Mouse (Mus musculus) C2C12 (cell line): ENCODE results near the gene Wdr11. TPM values are rescaled to one million over a fixed set of nuclear protein-coding genes. Genes with fewer than 3 reads are reported as not detected.

ENCODE experiments used
- H3K27me3 ChIP-seq: one replicate; pipeline ENCODE4 v1.6.1; 2011; ENCODE audit not compliant: control insufficient read depth, insufficient read depth, insufficient read length
- H3K36me3 ChIP-seq: one replicate; pipeline ENCODE4 v1.6.1; 2011; ENCODE audit not compliant: control insufficient read depth, insufficient read depth
- H3K4me3 ChIP-seq: one replicate; pipeline ENCODE4 v1.5.1; 2011; ENCODE audit warnings: mild to moderate bottlenecking, control low read depth; ENCODE audit not compliant: poor library complexity, insufficient read depth, severe bottlenecking
- H3K79me2 ChIP-seq: one replicate; pipeline ENCODE4 v1.6.1; 2011; ENCODE audit not compliant: control insufficient read depth, insufficient read depth
- H3K79me3 ChIP-seq: one replicate; pipeline ENCODE4 v1.6.1; 2011; ENCODE audit warnings: low read depth, control low read depth
- H3ac ChIP-seq: one replicate; pipeline ENCODE3; 2011; ENCODE audit warnings: low read depth; ENCODE audit not compliant: control insufficient read depth, insufficient read length
- CEBPB ChIP-seq: IDR thresholded peaks from one replicate; pipeline ENCODE4 v1.6.1; 2011; ENCODE audit warnings: low read depth, mild to moderate bottlenecking, control low read depth, moderate library complexity
- CTCF ChIP-seq: IDR thresholded peaks from one replicate; pipeline ENCODE4 v1.5.1; 2011; ENCODE audit not compliant: control insufficient read depth, insufficient read depth, insufficient read length
- FOSL1 ChIP-seq: IDR thresholded peaks from one replicate; pipeline ENCODE4 v1.8.0; 2011; ENCODE audit warnings: mild to moderate bottlenecking, low read length; ENCODE audit not compliant: poor library complexity, insufficient read depth, severe bottlenecking
- MAX ChIP-seq: IDR thresholded peaks from one replicate; pipeline ENCODE4 v1.6.1; 2011; ENCODE audit warnings: mild to moderate bottlenecking, control low read depth
- MYOD1 ChIP-seq: IDR thresholded peaks from one replicate; pipeline ENCODE4 v1.6.1; 2011; ENCODE audit warnings: low read depth; ENCODE audit not compliant: control insufficient read depth, insufficient read length
- MYOG ChIP-seq: IDR thresholded peaks from one replicate; pipeline ENCODE4 v1.6.1; 2011; ENCODE audit not compliant: control insufficient read depth, insufficient read length; ENCODE audit errors: extremely low read depth
- USF1 ChIP-seq: IDR thresholded peaks from one replicate; pipeline ENCODE4 v1.6.1; 2011; ENCODE audit warnings: low read depth, mild to moderate bottlenecking, control low read depth, moderate library complexity
- polyA plus RNA-seq: library from polyadenylated mRNA; unstranded; fragments of >200 nt; fragmentation: generic; extraction: Trizol; gene quantifications from one replicate; pipeline ENCODE4 v1.2.1, GENCODE M21; 2012; ENCODE audit warnings: missing spikeins

Wdr11 gene
- polyA plus RNA-seq, 1 experiment: 13.7 TPM

DNA sequence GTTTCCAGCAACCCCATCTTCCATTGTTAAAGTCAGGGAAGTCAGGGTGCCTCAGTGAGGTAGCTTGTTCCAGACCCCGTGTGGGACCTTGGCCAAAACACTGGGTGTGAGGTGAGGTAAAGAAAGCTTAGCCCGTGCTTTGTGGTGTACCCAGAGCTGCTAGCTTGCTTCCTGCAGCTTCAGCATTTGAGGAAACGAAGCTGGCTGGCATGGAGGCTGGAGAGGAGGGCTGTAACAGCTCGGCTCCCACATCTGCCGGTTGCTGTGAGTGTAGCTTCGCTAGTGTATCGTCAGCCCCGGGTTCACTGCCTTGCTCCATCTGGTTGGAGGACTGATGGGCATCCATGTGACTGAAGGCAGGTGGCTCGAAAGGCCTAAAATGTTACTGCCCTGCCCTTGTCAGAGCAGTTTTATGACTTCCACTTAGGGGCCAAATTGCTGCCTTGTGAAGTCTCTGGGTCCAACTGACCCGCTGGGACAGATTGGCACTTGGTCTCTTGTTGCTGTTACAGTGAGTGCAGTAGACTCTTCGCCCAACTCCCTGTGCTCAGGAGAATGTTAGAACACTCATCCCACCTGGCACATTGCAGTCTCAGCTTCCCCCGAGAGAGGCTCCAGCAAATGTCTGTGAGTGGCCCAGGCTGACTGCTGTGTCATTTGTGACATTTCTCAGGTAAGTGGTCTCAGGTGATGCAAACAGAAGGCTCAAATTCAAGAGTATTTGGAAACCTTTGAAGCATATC, 44.4 kb downstream of the Wdr11 start:
- H3K36me3 ChIP-seq: peaks cover 10% of the 10 kb centered on the region
- H3K79me2 ChIP-seq: no peaks in the 10 kb centered on the region
- H3K79me3 ChIP-seq: no peaks in the 10 kb centered on the region
- TF ChIP-seq CEBPB (no peak), USF1 (no peak), MYOD1 (no peak), FOSL1 (no peak), MAX (no peak), CTCF (no peak), MYOG (no peak)
- H3K27me3 ChIP-seq: no peaks in the 10 kb centered on the region
- H3K4me3 ChIP-seq: no peak overlapping the region
- no peak overlapping the region for H3ac ChIP-seq

DNA sequence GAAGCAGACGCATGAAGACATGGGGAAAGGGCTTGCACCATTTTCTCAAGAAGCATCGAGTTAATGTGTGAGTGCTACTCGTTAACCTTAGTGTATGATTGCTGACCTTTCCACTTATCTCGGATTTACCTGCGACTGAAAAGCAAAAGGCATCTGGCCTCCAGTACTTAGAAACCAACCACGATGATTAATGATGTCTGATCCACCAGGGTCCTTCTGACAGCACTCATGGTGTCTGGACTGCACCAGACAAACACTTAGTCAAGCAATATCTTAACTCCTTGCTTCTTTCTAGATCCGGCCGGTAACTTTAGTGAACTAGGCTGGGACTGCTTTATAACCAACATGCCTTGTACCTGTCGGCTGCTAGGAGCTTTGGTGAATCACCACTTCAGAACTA, 45.3 kb downstream of the Wdr11 start:
- Histone ChIP-seq H3K27me3 (no peaks in the 10 kb centered on the region), H3K79me3 (no peaks in the 10 kb centered on the region), H3K36me3 (peaks cover 5% of the 10 kb centered on the region), H3K4me3 (no peak overlapping the region), H3ac (no peak overlapping the region), H3K79me2 (no peaks in the 10 kb centered on the region)
- TF ChIP-seq CTCF (no peak), MYOD1 (no peak), CEBPB (no peak), FOSL1 (no peak), USF1 (no peak), MAX (no peak), MYOG (no peak)

DNA sequence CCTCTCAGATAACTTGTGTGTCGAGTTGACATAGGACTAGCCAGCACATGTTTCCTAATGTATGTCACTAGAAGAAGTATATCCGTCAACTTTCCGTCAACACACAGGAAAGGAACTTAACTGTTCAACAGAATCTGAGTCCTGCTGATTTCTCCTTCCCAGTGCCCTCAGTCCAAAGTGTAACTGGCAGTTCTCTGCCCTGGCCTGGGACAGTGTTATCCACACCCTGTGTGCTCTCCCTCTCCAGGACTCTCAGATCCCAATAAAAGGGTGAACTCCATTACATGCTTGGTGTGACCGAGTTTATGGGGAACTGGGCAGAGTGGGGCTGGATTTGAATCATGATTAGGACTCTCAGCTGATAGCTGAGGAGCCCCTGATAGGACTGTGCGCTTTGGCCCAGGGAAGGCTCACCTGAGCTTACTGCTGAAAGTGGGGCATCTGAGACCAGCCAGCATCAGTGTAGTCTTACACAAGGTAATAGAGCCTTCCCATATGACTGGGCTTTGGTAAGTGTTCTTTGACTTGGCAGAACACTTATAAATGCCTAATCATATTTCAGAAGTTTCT, 46.3 kb downstream of the Wdr11 start:
- H3K4me3 ChIP-seq: no peak overlapping the region
- H3K36me3 ChIP-seq: no peaks in the 10 kb centered on the region
- H3K79me3 ChIP-seq: no peaks in the 10 kb centered on the region
- H3ac ChIP-seq: no peak overlapping the region
- H3K27me3 ChIP-seq: no peaks in the 10 kb centered on the region
- H3K79me2 ChIP-seq: no peaks in the 10 kb centered on the region
- TF ChIP-seq USF1 (no peak), MYOD1 (no peak)

DNA sequence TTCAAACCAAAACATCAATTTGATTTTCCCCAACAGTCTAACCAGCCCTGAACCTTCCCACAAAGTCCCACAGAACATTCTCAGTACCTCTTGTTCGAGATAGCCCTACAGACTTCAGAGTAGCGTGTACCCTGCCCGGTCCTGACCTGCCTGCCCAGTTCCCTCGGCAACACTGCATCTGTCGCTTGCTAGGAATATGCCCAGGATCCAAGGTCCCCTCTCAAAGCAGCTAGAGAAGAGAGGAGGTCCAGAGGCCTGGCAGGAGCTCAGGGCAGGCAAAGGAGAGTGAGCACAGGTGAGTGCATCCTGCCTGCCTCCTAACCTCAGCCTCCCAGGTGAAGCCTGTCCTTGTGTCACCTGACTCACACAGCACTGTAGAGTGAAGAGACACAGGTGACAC, 47.3 kb downstream of the Wdr11 start:
- no peak overlapping the region for H3K4me3 ChIP-seq
- no peak overlapping the region for H3ac ChIP-seq
- no peak for TF ChIP-seq MYOD1
- no peaks in the 10 kb centered on the region for H3K27me3 ChIP-seq
- H3K79me2 ChIP-seq: no peaks in the 10 kb centered on the region
- no peaks in the 10 kb centered on the region for H3K36me3 ChIP-seq
- H3K79me3 ChIP-seq: no peaks in the 10 kb centered on the region

DNA sequence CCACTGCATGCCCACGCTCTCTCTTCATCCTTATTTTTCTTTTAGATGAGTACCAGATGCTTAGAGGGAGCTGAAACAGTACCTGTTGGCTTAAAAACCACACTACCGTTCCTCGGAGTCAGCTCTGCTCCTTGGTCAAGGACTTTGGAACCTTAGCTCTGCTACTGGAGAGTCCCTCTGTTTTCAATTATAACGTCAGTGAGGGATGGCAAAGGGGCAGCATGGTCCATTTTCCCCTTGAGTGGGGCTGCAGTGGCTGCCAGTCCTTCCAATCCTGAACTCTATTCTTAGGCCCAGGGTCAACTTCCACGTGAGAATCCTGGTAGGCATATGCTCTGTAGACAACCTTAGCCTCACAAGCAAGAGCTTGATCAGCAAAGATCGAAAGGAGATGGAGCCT, 48.2 kb downstream of the Wdr11 start:
- H3K79me2 ChIP-seq: no peaks in the 10 kb centered on the region
- H3ac ChIP-seq: no peak overlapping the region
- H3K4me3 ChIP-seq: no peak overlapping the region
- no peaks in the 10 kb centered on the region for H3K79me3 ChIP-seq
- H3K36me3 ChIP-seq: no peaks in the 10 kb centered on the region
- TF ChIP-seq MYOG: no peak
- no peak for TF ChIP-seq CTCF
- TF ChIP-seq MYOD1: no peak
- no peak for TF ChIP-seq CEBPB
- no peak for TF ChIP-seq USF1
- TF ChIP-seq MAX: no peak
- H3K27me3 ChIP-seq: no peaks in the 10 kb centered on the region

DNA sequence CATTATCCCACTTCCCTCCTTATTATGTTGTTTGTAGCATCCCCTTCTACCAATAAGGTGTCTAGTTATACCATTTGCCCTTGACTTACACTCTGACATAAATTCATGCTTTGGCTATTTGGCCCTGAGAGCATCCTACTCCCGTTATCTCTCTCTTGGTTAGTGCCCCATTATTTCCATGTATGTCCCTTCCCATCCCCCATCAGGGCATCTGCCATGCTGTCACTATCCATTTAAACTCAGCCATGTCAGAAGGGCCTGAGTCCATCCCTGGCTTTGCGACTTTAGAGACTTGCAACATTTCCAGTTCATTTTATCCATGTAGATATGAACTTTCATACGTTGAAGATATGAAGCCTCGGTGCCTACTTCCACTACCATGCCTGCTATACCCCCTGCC, 51.6 kb downstream of the Wdr11 start:
- no peak for TF ChIP-seq MYOG
- TF ChIP-seq CEBPB: no peak
- TF ChIP-seq FOSL1: no peak
- no peak for TF ChIP-seq MAX
- no peak for TF ChIP-seq CTCF
- TF ChIP-seq USF1: no peak
- no peak for TF ChIP-seq MYOD1
- Histone ChIP-seq H3K79me3 (no peaks in the 10 kb centered on the region), H3K79me2 (no peaks in the 10 kb centered on the region), H3ac (no peak overlapping the region), H3K4me3 (no peak overlapping the region), H3K36me3 (no peaks in the 10 kb centered on the region), H3K27me3 (no peaks in the 10 kb centered on the region)
